In the genomic region with DNA sequence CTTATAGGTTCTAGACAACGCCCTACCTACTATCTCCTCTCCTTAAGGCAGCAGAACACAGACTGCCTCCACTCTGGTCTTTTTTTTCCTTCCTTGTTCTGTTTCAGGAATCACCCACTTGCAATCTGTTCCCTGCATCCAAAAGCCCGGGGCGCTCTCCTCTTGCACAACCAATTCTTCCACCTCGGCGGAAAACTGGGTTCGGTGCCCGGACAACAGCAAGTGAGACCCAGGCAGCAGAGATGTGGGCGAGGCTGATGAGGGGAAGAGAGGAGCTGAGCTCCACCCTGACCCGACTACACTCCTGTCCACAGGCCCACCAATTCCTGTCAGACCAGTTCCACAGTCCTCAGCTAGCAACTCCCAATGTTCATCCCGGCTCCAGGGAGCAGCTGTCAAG, we compare ENCODE assay signal across 17 mouse cellular contexts. TPM values are rescaled to one million over a fixed set of nuclear protein-coding genes. Genes with fewer than 3 reads are reported as not detected.
A peak's percentile ranks its signal among the peaks of the same experiment; 100 is the strongest.
DNase-seq lines count a peak whose midpoint lies in the region; ATAC-seq and TF ChIP-seq lines count a peak whose summit lies in the region.
"Had no signal": no experiment of that assay in that cellular context is flagged by ENCODE, and none has a peak within 500 bp of the region (broad histone marks: within the 10 kb centered on the region; RNA-seq: fewer than 3 reads in every experiment).

No protein-coding gene starts in this region.

- no peak overlapping the region for H3K4me3 ChIP-seq in lung, embryonic 15.5 days
- no peak overlapping the region for H3K4me3 ChIP-seq in left cerebral cortex, adult 2 months
- H3K4me3 ChIP-seq in stomach, embryonic 16.5 days (replicated peaks; ENCODE audit: low read length), result no peak overlapping the region
- H3K4me3 ChIP-seq: limb, embryonic 10.5 days had no signal

- H3K36me3 ChIP-seq in lung, embryonic 15.5 days, result peaks cover 17% of the 10 kb centered on the region
- 0 out of 2 replicates have a peak, but pooled peaks cover 4% of the 10 kb centered on the region for H3K36me3 ChIP-seq in stomach, embryonic 16.5 days (ENCODE audit: control insufficient read depth, insufficient read depth, low read length)

- peak overlapping the region; percentile 45; the same call in 1 of the 2 replicates for H3K27ac ChIP-seq in lung, embryonic 15.5 days
- peak overlapping the region; percentile 83 for H3K27ac ChIP-seq in left cerebral cortex, adult 2 months
- peak overlapping the region; percentile 37 for H3K27ac ChIP-seq in stomach, embryonic 16.5 days (ENCODE audit: low read length)
- H3K27ac ChIP-seq: limb, embryonic 10.5 days had no signal

- no peak for TF ChIP-seq CTCF in left cerebral cortex, adult 2 months (IDR thresholded peaks at IDR 0.05)

- peak overlapping the region; percentile 75; the same call in 1 of the 2 replicates for H3K4me2 ChIP-seq in lung, embryonic 15.5 days
- H3K4me2 ChIP-seq in stomach, embryonic 16.5 days (ENCODE audit: low read depth, low read length), result no peak overlapping the region
- H3K4me2 ChIP-seq: heart, embryonic 11.5 days had no signal

- no peaks in the 10 kb centered on the region for H3K9me3 ChIP-seq in lung, embryonic 15.5 days
- H3K9me3 ChIP-seq in stomach, embryonic 16.5 days (replicated peaks; ENCODE audit: control insufficient read depth, low read length), result no peaks in the 10 kb centered on the region
- H3K9me3 ChIP-seq: limb, embryonic 10.5 days had no signal

- no peaks in the 10 kb centered on the region for H3K27me3 ChIP-seq in lung, embryonic 15.5 days
- H3K27me3 ChIP-seq in stomach, embryonic 16.5 days (ENCODE audit: control insufficient read depth, insufficient read depth, low read length), result no peaks in the 10 kb centered on the region

- H3K4me1 ChIP-seq in lung, embryonic 15.5 days, result peaks cover 62% of the 10 kb centered on the region
- peaks cover 29% of the 10 kb centered on the region for H3K4me1 ChIP-seq in stomach, embryonic 16.5 days (ENCODE audit: control insufficient read depth, insufficient read depth, low read length)

- WGBS in lung, embryonic 15.5 days, result 72% methylated on average over 10 of the region's 10 CpGs
- WGBS in stomach, embryonic 16.5 days, result 73% methylated on average over 10 of the region's 10 CpGs

- DNase-seq in lung, postnatal 4 days, result no peak
- peak; percentile 53 to 76 for DNase-seq in left cerebral cortex, adult 2 months (ENCODE audit: extremely low spot score in 1 of 2, low spot score in 2 of 2)
- no peak for DNase-seq in embryo, embryonic 9.5 days (ENCODE audit: extremely low spot score)
- DNase-seq in cerebellum, adult 11-12 months, result no peak
- DNase-seq: adrenal gland, postnatal 36 days; cerebellum, adult 11 months had no signal

- ATAC-seq in lung, embryonic 15.5 days (ENCODE audit: borderline replicate concordance, extremely low read depth, low FRiP score, low TSS enrichment), result no peak
- ATAC-seq in frontal cortex, adult (ENCODE audit: low TSS enrichment), result peak; percentile 39
- ATAC-seq in stomach, embryonic 16.5 days (ENCODE audit: insufficient read depth, low FRiP score), result no peak
- ATAC-seq in granulocyte monocyte progenitor cell, adult 5-6 weeks (replicated peaks; ENCODE audit: poor library complexity, severe bottlenecking), result no peak
- ATAC-seq: forebrain, embryonic 16.5 days had no signal

- no peak overlapping the region for H3K9ac ChIP-seq in lung, embryonic 15.5 days
- H3K9ac ChIP-seq in stomach, embryonic 16.5 days (ENCODE audit: low read length), result 0 out of 2 replicates have a peak overlapping the region, but pooled peaks have one; percentile 24

- intact Hi-C loops in left cerebral cortex, adult 2 months (cut with DNase I), result loop anchor here (5.0 kb wide), 1 partner anchor 219 kb away; no protein-coding TSS in a partner anchor

RNA-seq across cellular contexts. Expression of a gene that starts 2.5 kb away (rescaled TPM):
- polyA plus RNA-seq in lung, embryonic 15.5 days (2015; fragmentation: Nextera tagmentation; extraction: Ambion mirVana), result 79.8 and 81.5 TPM in 2 replicates
- 10 to 100 TPM; 18.9 to 21.2 TPM for total RNA-seq in left cerebral cortex, adult 2 months (2021)
- polyA plus RNA-seq in stomach, embryonic 16.5 days (2015; fragmentation: Nextera tagmentation; extraction: Ambion mirVana), result 35.6 and 36.7 TPM in 2 replicates
- total RNA-seq in granulocyte monocyte progenitor cell, adult 5-6 weeks (2014; fragmentation: Nextera tagmentation), result 11.6 and 14.3 TPM in 2 replicates
- 12.9 and 16.2 TPM in 2 replicates for total RNA-seq in granulocyte monocyte progenitor cell, adult 5-6 weeks (2017)

RNA-seq across cellular contexts. Expression of a gene that starts 21.5 kb away (rescaled TPM):
- polyA plus RNA-seq in lung, embryonic 15.5 days (2015; fragmentation: Nextera tagmentation; extraction: Ambion mirVana), result 2.8 and 9.3 TPM in 2 replicates
- total RNA-seq in left cerebral cortex, adult 2 months (2021), result 1 to 10 TPM in 1 of 2 experiments, not detected in 1; 1.0 TPM
- polyA plus RNA-seq in stomach, embryonic 16.5 days (2015; fragmentation: Nextera tagmentation; extraction: Ambion mirVana), result not detected in 2 replicates
- total RNA-seq in granulocyte monocyte progenitor cell, adult 5-6 weeks (2014; fragmentation: Nextera tagmentation), result not detected in 2 replicates
- total RNA-seq in granulocyte monocyte progenitor cell, adult 5-6 weeks (2017), result not detected in 2 replicates
- total RNA-seq: adrenal gland, postnatal 36 days had no signal
- polyA plus RNA-seq: C2C12; embryonic facial prominence, embryonic 14.5 days; hindbrain, embryonic 11.5 days; kidney, embryonic 14.5 days had no signal

RNA-seq across cellular contexts. Expression of a gene that starts 29.2 kb away (rescaled TPM):
- polyA plus RNA-seq in lung, embryonic 15.5 days (2015; fragmentation: Nextera tagmentation; extraction: Ambion mirVana), result 7.5 and 8.5 TPM in 2 replicates
- 100 to 1,000 TPM; 163 to 185 TPM for total RNA-seq in left cerebral cortex, adult 2 months (2021)
- polyA plus RNA-seq in stomach, embryonic 16.5 days (2015; fragmentation: Nextera tagmentation; extraction: Ambion mirVana), result 14.4 and 17.4 TPM in 2 replicates
- total RNA-seq in granulocyte monocyte progenitor cell, adult 5-6 weeks (2014; fragmentation: Nextera tagmentation), result 0.58 and 2.5 TPM in 2 replicates
- total RNA-seq in granulocyte monocyte progenitor cell, adult 5-6 weeks (2017), result 0.04 and 0.15 TPM in 2 replicates
- polyA plus RNA-seq: C2C12 had no signal

RNA-seq across cellular contexts. Expression of a gene that starts 58.8 kb away (rescaled TPM):
- polyA plus RNA-seq in lung, embryonic 15.5 days (2015; fragmentation: Nextera tagmentation; extraction: Ambion mirVana), result 115 and 116 TPM in 2 replicates
- total RNA-seq in left cerebral cortex, adult 2 months (2021), result 100 to 1,000 TPM; 216 to 222 TPM
- polyA plus RNA-seq in stomach, embryonic 16.5 days (2015; fragmentation: Nextera tagmentation; extraction: Ambion mirVana), result 144 and 146 TPM in 2 replicates
- total RNA-seq in granulocyte monocyte progenitor cell, adult 5-6 weeks (2014; fragmentation: Nextera tagmentation), result 30.9 and 36.2 TPM in 2 replicates
- total RNA-seq in granulocyte monocyte progenitor cell, adult 5-6 weeks (2017), result 196 and 259 TPM in 2 replicates

Comparison
In these comparisons a context has a peak if more than half of its experiments do, and no peak if none do; other contexts are left out.
1. DNase-seq: peak in left cerebral cortex, adult 2 months (2 of 2); none in lung, postnatal 4 days (0 of 2), embryo, embryonic 9.5 days (single experiment) and cerebellum, adult 11-12 months (single experiment).
2. RNA of a gene that starts 29.2 kb away (total RNA-seq): 163 to 185 TPM in left cerebral cortex, adult 2 months; 0.04 to 2.5 TPM in granulocyte monocyte progenitor cell, adult 5-6 weeks; every median in the first group is over 10 times any median in the second.
3. Peak in every context shown above with its lines, with median percentiles within 50 percentile points of each other: H3K27ac ChIP-seq.